Mouse (Mus musculus) induced T-regulatory cell, adult 2 months (primary cell): ENCODE measurements around the gene Stum.
A peak's percentile ranks its signal among the peaks of the same experiment; 100 is the strongest.
"Not testable (repeated sequence)": the region's sequence is repeated elsewhere in the genome, so short reads cannot be mapped to it uniquely, and the experiment has no call there.

Experiments
- DNase-seq: peaks from one replicate; pipeline ENCODE4 v3.0.0-alpha.2; 2012; ENCODE audit warnings: low read depth

Stum gene

GRCm38 (mm10) chr1:180483399-180484291, at the start of gene Stum:
Gene Stum (minus strand): TSS chr1:180483504.
- peak; percentile 88 for DNase-seq

- no peak for DNase-seq
Observed at GRCm38 (mm10) chr1:180532671-180533070, 49.4 kb upstream of the Stum start.

GRCm38 (mm10) chr1:180530457-180531263, 47.4 kb upstream of the Stum start:
- no peak for DNase-seq

- no peak for DNase-seq
Observed at GRCm38 (mm10) chr1:180529847-180530246, 46.5 kb upstream of the Stum start.

GRCm38 (mm10) chr1:180525301-180525700, 42.0 kb upstream of the Stum start:
- DNase-seq = no peak

- DNase-seq = no peak
Observed at GRCm38 (mm10) chr1:180523320-180523719, 40.0 kb upstream of the Stum start.

GRCm38 (mm10) chr1:180520190-180520589, 36.9 kb upstream of the Stum start:
- no peak for DNase-seq

GRCm38 (mm10) chr1:180519520-180519919, 36.2 kb upstream of the Stum start:
- DNase-seq = no peak

GRCm38 (mm10) chr1:180518899-180519298, 35.6 kb upstream of the Stum start:
- not testable (repeated sequence) for DNase-seq

- no peak for DNase-seq
Observed at GRCm38 (mm10) chr1:180518412-180518811, 35.1 kb upstream of the Stum start.

- DNase-seq = no peak
Observed at GRCm38 (mm10) chr1:180517390-180518054, 34.2 kb upstream of the Stum start.

- no peak for DNase-seq
Observed at GRCm38 (mm10) chr1:180514077-180514476, 30.8 kb upstream of the Stum start.

GRCm38 (mm10) chr1:180510879-180511278, 27.6 kb upstream of the Stum start:
- peak; percentile 54 for DNase-seq

GRCm38 (mm10) chr1:180510442-180510841, 27.1 kb upstream of the Stum start:
- peak; percentile 42 for DNase-seq

GRCm38 (mm10) chr1:180508662-180509061, 25.4 kb upstream of the Stum start:
- DNase-seq = no peak

- no peak for DNase-seq
Observed at GRCm38 (mm10) chr1:180507291-180507791, 24.0 kb upstream of the Stum start.

GRCm38 (mm10) chr1:180506341-180506740, 23.0 kb upstream of the Stum start:
- no peak for DNase-seq

- no peak for DNase-seq
Observed at GRCm38 (mm10) chr1:180504899-180505298, 21.6 kb upstream of the Stum start.

GRCm38 (mm10) chr1:180503484-180503883, 20.2 kb upstream of the Stum start:
- DNase-seq = no peak

GRCm38 (mm10) chr1:180502566-180502965, 19.3 kb upstream of the Stum start:
- DNase-seq = no peak

- DNase-seq = no peak
Observed at GRCm38 (mm10) chr1:180500641-180501040, 17.3 kb upstream of the Stum start.

- DNase-seq = no peak
Observed at GRCm38 (mm10) chr1:180500218-180500617, 16.9 kb upstream of the Stum start.
